Mouse (Mus musculus): ENCODE results near the gene Gab3.

Gab3 gene

GRCm38 (mm10) chrX:75084774-75085508 is at the start of gene Gab3:
Gene Gab3, minus strand, starts transcription at chrX:75085458.
- DNase-seq, result peak; percentile 22

GRCm38 (mm10) chrX:75130467-75131160 is 45.4 kb upstream of the Gab3 start, which contains the start of gene Mpp1:
Gene Mpp1, minus strand, starts transcription at chrX:75131016.
- DNase-seq, result peak; percentile 67

GRCm38 (mm10) chrX:75129474-75129873 is 44.2 kb upstream of the Gab3 start:
- no peak for DNase-seq

- DNase-seq, result peak; percentile 9
Observed at GRCm38 (mm10) chrX:75128333-75128980, 43.2 kb upstream of the Gab3 start.

GRCm38 (mm10) chrX:75126893-75127292 is 41.6 kb upstream of the Gab3 start:
- no peak for DNase-seq

- DNase-seq, result no peak
Observed at GRCm38 (mm10) chrX:75125606-75126005, 40.3 kb upstream of the Gab3 start.

- no peak for DNase-seq
Observed at GRCm38 (mm10) chrX:75115550-75115949, 30.3 kb upstream of the Gab3 start.

- no peak for DNase-seq
Observed at GRCm38 (mm10) chrX:75102293-75102692, 17.0 kb upstream of the Gab3 start.

- DNase-seq, result no peak
Observed at GRCm38 (mm10) chrX:75098799-75099198, 13.5 kb upstream of the Gab3 start.

GRCm38 (mm10) chrX:75096163-75096770 is 11.0 kb upstream of the Gab3 start:
- DNase-seq, result no peak

- DNase-seq, result peak; percentile 87
Observed at GRCm38 (mm10) chrX:75095369-75096162, 10.3 kb upstream of the Gab3 start, which contains the start of gene Dkc1. Gene Dkc1, plus strand, starts transcription at chrX:75095854.

- no peak for DNase-seq
Observed at GRCm38 (mm10) chrX:75085654-75086053, 396 bp upstream of the Gab3 start.

GRCm38 (mm10) chrX:75083982-75084773 is 1.1 kb downstream of the Gab3 start:
- DNase-seq, result peak; percentile 10

- no peak for DNase-seq
Observed at GRCm38 (mm10) chrX:75082351-75082750, 2.9 kb downstream of the Gab3 start.

GRCm38 (mm10) chrX:75056120-75056775 is 29.0 kb downstream of the Gab3 start:
- no peak for DNase-seq

GRCm38 (mm10) chrX:75046921-75047635 is 38.2 kb downstream of the Gab3 start:
- no peak for DNase-seq

GRCm38 (mm10) chrX:75045931-75046330 is 39.3 kb downstream of the Gab3 start:
- DNase-seq, result no peak

GRCm38 (mm10) chrX:75044595-75044994 is 40.7 kb downstream of the Gab3 start:
- DNase-seq, result no peak

- no peak for DNase-seq
Observed at GRCm38 (mm10) chrX:75036626-75037025, 48.6 kb downstream of the Gab3 start.

- no peak for DNase-seq
Observed at GRCm38 (mm10) chrX:75035162-75035561, 50.1 kb downstream of the Gab3 start.

Data from cerebellum, adult 8-10 months (tissue).